In the genomic region with DNA sequence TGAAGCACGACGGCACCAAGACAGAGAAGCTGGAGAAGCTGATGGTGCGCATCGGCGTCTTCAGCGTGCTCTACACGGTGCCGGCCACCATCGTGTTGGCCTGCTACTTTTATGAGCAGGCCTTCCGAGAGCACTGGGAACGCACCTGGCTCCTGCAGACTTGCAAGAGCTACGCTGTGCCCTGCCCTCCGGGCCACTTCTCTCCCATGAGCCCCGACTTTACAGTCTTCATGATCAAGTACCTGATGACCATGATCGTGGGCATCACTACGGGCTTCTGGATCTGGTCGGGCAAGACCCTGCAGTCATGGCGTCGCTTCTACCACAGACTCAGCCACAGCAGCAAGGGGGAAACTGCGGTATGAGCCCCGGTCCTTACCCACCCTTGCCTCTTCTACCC, we compare ENCODE assay signal across 8 mouse cellular contexts. TPM values are rescaled to one million over a fixed set of nuclear protein-coding genes. Genes with fewer than 3 reads are reported as not detected.
DNase-seq lines count a peak whose midpoint lies in the region; ATAC-seq and TF ChIP-seq lines count a peak whose summit lies in the region.

No protein-coding gene starts in this region.

- no peak for DNase-seq in lung, postnatal 36 days
- no peak for DNase-seq in limb, embryonic 14.5 days (ENCODE audit: low spot score)
- DNase-seq in cerebellum, postnatal 36 days: no peak
- DNase-seq in left cerebral cortex, adult 9 months (ENCODE audit: low spot score in 2 of 2): no peak
- DNase-seq in cerebellum, adult 9-11 months: no peak

- H3K9ac ChIP-seq in lung, embryonic 16.5 days (ENCODE audit: low read length): peak overlapping the region; percentile 92
- peak overlapping the region; percentile 80 for H3K9ac ChIP-seq in forebrain, embryonic 13.5 days
- peak overlapping the region; percentile 89 for H3K9ac ChIP-seq in limb, embryonic 14.5 days (ENCODE audit: low read depth, low read length, severe bottlenecking)
- peak overlapping the region; percentile 81 for H3K9ac ChIP-seq in stomach, embryonic 14.5 days (replicated peaks; ENCODE audit: low read depth, low read length)

- H3K27ac ChIP-seq in lung, embryonic 16.5 days (ENCODE audit: low read length): peak overlapping the region; percentile 69
- H3K27ac ChIP-seq in forebrain, embryonic 13.5 days: peak overlapping the region; percentile 64; the same call in 1 of the 2 replicates
- H3K27ac ChIP-seq in limb, embryonic 14.5 days (replicated peaks; ENCODE audit: low read depth, low read length): peak overlapping the region; percentile 61
- peak overlapping the region; percentile 68 for H3K27ac ChIP-seq in stomach, embryonic 14.5 days (ENCODE audit: low read length)

- ATAC-seq in lung, embryonic 16.5 days (ENCODE audit: low read depth): no peak
- no peak for ATAC-seq in forebrain, embryonic 13.5 days
- no peak for ATAC-seq in limb, embryonic 14.5 days (ENCODE audit: low FRiP score, low read depth)
- no peak for ATAC-seq in stomach, embryonic 14.5 days (ENCODE audit: insufficient number of reproducible peaks, insufficient read depth, low FRiP score, low read depth)

- H3K4me2 ChIP-seq in lung, embryonic 16.5 days (ENCODE audit: low read depth, low read length): peak overlapping the region; percentile 91
- H3K4me2 ChIP-seq in forebrain, embryonic 13.5 days: peak overlapping the region; percentile 99
- peak overlapping the region; percentile 99 for H3K4me2 ChIP-seq in limb, embryonic 14.5 days (replicated peaks; ENCODE audit: low read depth, low read length, severe bottlenecking)
- peak overlapping the region; percentile 59 for H3K4me2 ChIP-seq in stomach, embryonic 14.5 days (replicated peaks; ENCODE audit: low read depth, low read length)

- H3K27me3 ChIP-seq in lung, embryonic 16.5 days (ENCODE audit: control insufficient read depth, insufficient read depth, low read depth, low read length): no peaks in the 10 kb centered on the region
- peaks cover 31% of the 10 kb centered on the region for H3K27me3 ChIP-seq in forebrain, embryonic 13.5 days
- H3K27me3 ChIP-seq in limb, embryonic 14.5 days (ENCODE audit: control insufficient read depth, insufficient read depth, low read length): no peaks in the 10 kb centered on the region
- H3K27me3 ChIP-seq in stomach, embryonic 14.5 days (ENCODE audit: control insufficient read depth, insufficient read depth, low read length): no peaks in the 10 kb centered on the region

- 8% methylated on average over 21 of the region's 21 CpGs for WGBS in lung, embryonic 16.5 days
- WGBS in forebrain, embryonic 13.5 days: 4% methylated on average over 21 of the region's 21 CpGs
- WGBS in limb, embryonic 14.5 days: 3% methylated on average over 21 of the region's 21 CpGs
- 5% methylated on average over 21 of the region's 21 CpGs for WGBS in stomach, embryonic 14.5 days

- no peak for TF ChIP-seq POLR2A in limb, embryonic 14.5 days (IDR thresholded peaks at IDR 0.05; ENCODE audit: borderline replicate concordance, extremely low read depth, insufficient read depth, insufficient read length)

- no peaks in the 10 kb centered on the region for H3K36me3 ChIP-seq in lung, embryonic 16.5 days (ENCODE audit: control insufficient read depth, insufficient read depth, low read length)
- H3K36me3 ChIP-seq in forebrain, embryonic 13.5 days (ENCODE audit: poor library complexity, severe bottlenecking): no peaks in the 10 kb centered on the region
- H3K36me3 ChIP-seq in limb, embryonic 14.5 days (ENCODE audit: control insufficient read depth, insufficient read depth, low read length): peaks cover 20% of the 10 kb centered on the region
- H3K36me3 ChIP-seq in stomach, embryonic 14.5 days (ENCODE audit: control insufficient read depth, insufficient read depth, low read length): peaks cover 4% of the 10 kb centered on the region; the same call in 1 of the 2 replicates

- H3K4me1 ChIP-seq in lung, embryonic 16.5 days (replicated peaks; ENCODE audit: control insufficient read depth, insufficient read depth, low read length): peaks cover 41% of the 10 kb centered on the region
- peaks cover 80% of the 10 kb centered on the region for H3K4me1 ChIP-seq in forebrain, embryonic 13.5 days
- H3K4me1 ChIP-seq in limb, embryonic 14.5 days (ENCODE audit: control insufficient read depth, insufficient read depth, low read length): peaks cover 51% of the 10 kb centered on the region
- peaks cover 42% of the 10 kb centered on the region for H3K4me1 ChIP-seq in stomach, embryonic 14.5 days (ENCODE audit: control insufficient read depth, insufficient read depth, low read length)

- H3K9me3 ChIP-seq in lung, embryonic 16.5 days (ENCODE audit: control insufficient read depth, low read length): no peaks in the 10 kb centered on the region
- no peaks in the 10 kb centered on the region for H3K9me3 ChIP-seq in forebrain, embryonic 13.5 days (replicated peaks)
- no peaks in the 10 kb centered on the region for H3K9me3 ChIP-seq in limb, embryonic 14.5 days (ENCODE audit: control insufficient read depth, low read length)
- no peaks in the 10 kb centered on the region for H3K9me3 ChIP-seq in stomach, embryonic 14.5 days (ENCODE audit: control insufficient read depth, low read depth, low read length)

- peak overlapping the region; percentile 74 for H3K4me3 ChIP-seq in lung, embryonic 16.5 days (ENCODE audit: low read length)
- peak overlapping the region; percentile 66 for H3K4me3 ChIP-seq in forebrain, embryonic 13.5 days
- H3K4me3 ChIP-seq in limb, embryonic 14.5 days (replicated peaks; ENCODE audit: low read length): peak overlapping the region; percentile 87
- H3K4me3 ChIP-seq in stomach, embryonic 14.5 days (ENCODE audit: low read depth, low read length): peak overlapping the region; percentile 77

RNA-seq across cellular contexts. Expression of a gene that starts 2.1 kb away (rescaled TPM):
- polyA plus RNA-seq in lung, embryonic 16.5 days (2015; fragmentation: Nextera tagmentation; extraction: Ambion mirVana): 12.4 and 12.9 TPM in 2 replicates
- 2.8 and 3.4 TPM in 2 replicates for polyA plus RNA-seq in forebrain, embryonic 13.5 days (2015; fragmentation: Nextera tagmentation; extraction: Ambion mirVana)
- 27.5 and 38.0 TPM in 2 replicates for polyA plus RNA-seq in limb, embryonic 14.5 days (2012; rRNA removed)
- 14.8 and 14.9 TPM in 2 replicates for polyA plus RNA-seq in limb, embryonic 14.5 days (2014; fragmentation: Nextera tagmentation; extraction: Ambion mirVana)
- polyA plus RNA-seq in stomach, embryonic 14.5 days (2014; fragmentation: Nextera tagmentation; extraction: Ambion mirVana): 13.3 and 15.5 TPM in 2 replicates

RNA-seq across cellular contexts. Expression of a gene that starts 31.8 kb away (rescaled TPM):
- polyA plus RNA-seq in lung, embryonic 16.5 days (2015; fragmentation: Nextera tagmentation; extraction: Ambion mirVana): 2.0 and 2.3 TPM in 2 replicates
- 3.0 and 5.1 TPM in 2 replicates for polyA plus RNA-seq in forebrain, embryonic 13.5 days (2015; fragmentation: Nextera tagmentation; extraction: Ambion mirVana)
- polyA plus RNA-seq in limb, embryonic 14.5 days (2012; rRNA removed): 2.2 and 2.8 TPM in 2 replicates
- 1.8 and 2.1 TPM in 2 replicates for polyA plus RNA-seq in limb, embryonic 14.5 days (2014; fragmentation: Nextera tagmentation; extraction: Ambion mirVana)
- 0.82 TPM in 1 of 2 replicates, not detected in the other for polyA plus RNA-seq in stomach, embryonic 14.5 days (2014; fragmentation: Nextera tagmentation; extraction: Ambion mirVana)
